Mouse (Mus musculus): ENCODE data around the gene Sptbn2. TPM values are rescaled to one million over a fixed set of nuclear protein-coding genes. Genes with fewer than 3 reads are reported as not detected.

The Sptbn2 gene
- total RNA-seq (2014; rRNA removed; ENCODE audit: low replicate concordance) (0.04 TPM in 2 replicates), polyA plus RNA-seq (2015; fragmentation: Nextera tagmentation; extraction: Ambion mirVana) (0.05 and 0.12 TPM in 2 replicates)

GRCm38 (mm10) chr19:4711098-4711600 is at the start of gene Sptbn2:
TSS of gene Sptbn2 (plus strand) at chr19:4711167.
- peaks cover 69% of the 10 kb centered on the region for H3K27me3 ChIP-seq (ENCODE audit: control insufficient read depth, insufficient read depth, low read length)
- peaks cover 12% of the 10 kb centered on the region; the same call in 1 of the 2 replicates for H3K4me1 ChIP-seq (ENCODE audit: control insufficient read depth, insufficient read depth)
- 16% methylated on average over 13 of the region's 13 CpGs for WGBS
- DNase-seq (ENCODE audit: low spot score): no peak
- ATAC-seq (ENCODE audit: insufficient read depth, low read depth): no peak
- H3K27ac ChIP-seq (ENCODE audit: low read depth): no peak within 1 kb of the TSS
- H3K36me3 ChIP-seq (replicated peaks; ENCODE audit: control insufficient read depth, insufficient read depth, low read length): no peaks in the 10 kb centered on the region
- H3K4me2 ChIP-seq (ENCODE audit: low read depth, low read length): peak within 1 kb of the TSS; percentile 94
- peak within 1 kb of the TSS; percentile 53 for H3K4me3 ChIP-seq (ENCODE audit: low read depth, low read length)
- TF ChIP-seq EP300 (IDR thresholded peaks at IDR 0.05; ENCODE audit: low read depth): no peak
- no peak for TF ChIP-seq CTCF (IDR thresholded peaks at IDR 0.05; ENCODE audit: low read depth)
- no peak within 1 kb of the TSS for H3K9ac ChIP-seq (replicated peaks; ENCODE audit: low read depth, low read length)
- no peaks in the 10 kb centered on the region for H3K9me3 ChIP-seq (replicated peaks; ENCODE audit: control insufficient read depth, low read length)

GRCm38 (mm10) chr19:4666815-4667214 is 44.2 kb upstream of the Sptbn2 start:
- Histone ChIP-seq H3K4me2 (ENCODE audit: low read depth, low read length) (no peak overlapping the region), H3K9ac (replicated peaks; ENCODE audit: low read depth, low read length) (no peak overlapping the region), H3K27me3 (ENCODE audit: control insufficient read depth, insufficient read depth, low read length) (no peaks in the 10 kb centered on the region), H3K4me3 (ENCODE audit: low read depth, low read length) (no peak overlapping the region), H3K9me3 (replicated peaks; ENCODE audit: control insufficient read depth, low read length) (no peaks in the 10 kb centered on the region), H3K36me3 (replicated peaks; ENCODE audit: control insufficient read depth, insufficient read depth, low read length) (no peaks in the 10 kb centered on the region), H3K27ac (ENCODE audit: low read depth) (no peak overlapping the region), H3K4me1 (ENCODE audit: control insufficient read depth, insufficient read depth) (no peaks in the 10 kb centered on the region)
- no peak for TF ChIP-seq EP300 (IDR thresholded peaks at IDR 0.05; ENCODE audit: low read depth)
- TF ChIP-seq CTCF (IDR thresholded peaks at IDR 0.05; ENCODE audit: low read depth): peak; percentile 11; the same call in 1 of the 2 replicates
- ATAC-seq (ENCODE audit: insufficient read depth, low read depth): no peak
- DNase-seq (ENCODE audit: low spot score): no peak

GRCm38 (mm10) chr19:4670776-4671175 is 40.2 kb upstream of the Sptbn2 start:
- Histone ChIP-seq H3K4me2 (ENCODE audit: low read depth, low read length) (no peak overlapping the region), H3K4me3 (ENCODE audit: low read depth, low read length) (no peak overlapping the region), H3K4me1 (ENCODE audit: control insufficient read depth, insufficient read depth) (no peaks in the 10 kb centered on the region), H3K27me3 (ENCODE audit: control insufficient read depth, insufficient read depth, low read length) (no peaks in the 10 kb centered on the region), H3K36me3 (replicated peaks; ENCODE audit: control insufficient read depth, insufficient read depth, low read length) (no peaks in the 10 kb centered on the region), H3K27ac (ENCODE audit: low read depth) (no peak overlapping the region), H3K9ac (replicated peaks; ENCODE audit: low read depth, low read length) (no peak overlapping the region), H3K9me3 (replicated peaks; ENCODE audit: control insufficient read depth, low read length) (no peaks in the 10 kb centered on the region)
- TF ChIP-seq CTCF (IDR thresholded peaks at IDR 0.05; ENCODE audit: low read depth) (no peak), EP300 (IDR thresholded peaks at IDR 0.05; ENCODE audit: low read depth) (no peak)
- DNase-seq (ENCODE audit: low spot score) (no peak), ATAC-seq (ENCODE audit: insufficient read depth, low read depth) (no peak)
- WGBS: 59% methylated on average over 4 of the region's 4 CpGs

- 55% methylated on average over 6 of the region's 6 CpGs for WGBS
- DNase-seq (ENCODE audit: low spot score) (no peak), ATAC-seq (ENCODE audit: insufficient read depth, low read depth) (no peak)
- Histone ChIP-seq H3K27ac (ENCODE audit: low read depth) (no peak overlapping the region), H3K36me3 (replicated peaks; ENCODE audit: control insufficient read depth, insufficient read depth, low read length) (no peaks in the 10 kb centered on the region), H3K4me2 (ENCODE audit: low read depth, low read length) (no peak overlapping the region), H3K4me1 (ENCODE audit: control insufficient read depth, insufficient read depth) (no peaks in the 10 kb centered on the region), H3K9me3 (replicated peaks; ENCODE audit: control insufficient read depth, low read length) (no peaks in the 10 kb centered on the region), H3K9ac (replicated peaks; ENCODE audit: low read depth, low read length) (no peak overlapping the region), H3K4me3 (ENCODE audit: low read depth, low read length) (no peak overlapping the region), H3K27me3 (ENCODE audit: control insufficient read depth, insufficient read depth, low read length) (no peaks in the 10 kb centered on the region)
- no peak for TF ChIP-seq EP300 (IDR thresholded peaks at IDR 0.05; ENCODE audit: low read depth)
Observed at GRCm38 (mm10) chr19:4672401-4672800, 38.6 kb upstream of the Sptbn2 start.

- Histone ChIP-seq H3K4me3 (ENCODE audit: low read depth, low read length) (no peak overlapping the region), H3K27me3 (ENCODE audit: control insufficient read depth, insufficient read depth, low read length) (peaks cover 33% of the 10 kb centered on the region), H3K4me1 (ENCODE audit: control insufficient read depth, insufficient read depth) (0 out of 2 replicates have a peak, but pooled peaks cover 5% of the 10 kb centered on the region), H3K4me2 (ENCODE audit: low read depth, low read length) (no peak overlapping the region), H3K9me3 (replicated peaks; ENCODE audit: control insufficient read depth, low read length) (no peaks in the 10 kb centered on the region), H3K36me3 (replicated peaks; ENCODE audit: control insufficient read depth, insufficient read depth, low read length) (no peaks in the 10 kb centered on the region), H3K27ac (ENCODE audit: low read depth) (no peak overlapping the region), H3K9ac (replicated peaks; ENCODE audit: low read depth, low read length) (no peak overlapping the region)
- no peak for DNase-seq (ENCODE audit: low spot score)
- TF ChIP-seq EP300 (IDR thresholded peaks at IDR 0.05; ENCODE audit: low read depth): no peak
- no peak for ATAC-seq (ENCODE audit: insufficient read depth, low read depth)
- 53% methylated on average over 3 of the region's 3 CpGs for WGBS
Observed at GRCm38 (mm10) chr19:4694346-4694745, 16.6 kb upstream of the Sptbn2 start.

GRCm38 (mm10) chr19:4697121-4697520 is 13.8 kb upstream of the Sptbn2 start:
- Histone ChIP-seq H3K4me3 (ENCODE audit: low read depth, low read length) (no peak overlapping the region), H3K4me1 (ENCODE audit: control insufficient read depth, insufficient read depth) (0 out of 2 replicates have a peak, but pooled peaks cover 5% of the 10 kb centered on the region), H3K9ac (replicated peaks; ENCODE audit: low read depth, low read length) (no peak overlapping the region), H3K27me3 (ENCODE audit: control insufficient read depth, insufficient read depth, low read length) (peaks cover 50% of the 10 kb centered on the region), H3K27ac (ENCODE audit: low read depth) (no peak overlapping the region), H3K36me3 (replicated peaks; ENCODE audit: control insufficient read depth, insufficient read depth, low read length) (no peaks in the 10 kb centered on the region), H3K4me2 (ENCODE audit: low read depth, low read length) (no peak overlapping the region), H3K9me3 (replicated peaks; ENCODE audit: control insufficient read depth, low read length) (no peaks in the 10 kb centered on the region)
- no peak for ATAC-seq (ENCODE audit: insufficient read depth, low read depth)
- TF ChIP-seq EP300 (IDR thresholded peaks at IDR 0.05; ENCODE audit: low read depth) (no peak), CTCF (IDR thresholded peaks at IDR 0.05; ENCODE audit: low read depth) (no peak)
- DNase-seq (ENCODE audit: low spot score): no peak
- WGBS: 79% methylated on average over 3 of the region's 3 CpGs

Measured in heart, postnatal 0 days (tissue).